Mouse (Mus musculus): ENCODE results near the gene Yif1b. TPM values are rescaled to one million over a fixed set of nuclear protein-coding genes. Genes with fewer than 3 reads are reported as not detected.

The Yif1b gene
- total and polyA plus RNA-seq, 2 experiments from 2014 or later: 121 to 194 TPM

DNA sequence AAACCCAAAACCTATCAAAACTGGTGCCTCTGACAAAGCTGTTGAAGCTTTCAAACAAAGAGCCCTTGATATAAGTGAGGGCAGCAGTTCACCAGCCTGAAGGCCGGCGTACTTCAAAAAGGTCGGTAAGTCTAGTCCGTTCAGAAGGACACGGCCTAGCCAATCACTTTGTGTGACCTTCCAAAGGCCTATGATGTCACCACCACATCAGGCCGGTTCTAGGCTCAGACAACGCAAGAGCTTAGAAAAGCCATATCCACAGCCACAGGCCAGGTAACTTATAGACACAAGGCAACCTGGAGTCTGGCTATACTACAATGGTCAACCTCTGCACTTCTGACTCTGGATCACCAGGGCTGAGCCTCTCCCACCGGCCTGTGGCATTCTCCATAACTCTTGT is 41.8 kb downstream of the Yif1b start:
- no peak for DNase-seq (ENCODE audit: low spot score)
- H3K4me2 ChIP-seq (ENCODE audit: low read depth, low read length): peak overlapping the region; percentile 97; the same call in 1 of the 2 replicates
- H3K4me1 ChIP-seq (ENCODE audit: control insufficient read depth, insufficient read depth): peaks cover 27% of the 10 kb centered on the region
- no peaks in the 10 kb centered on the region for H3K9me3 ChIP-seq (replicated peaks; ENCODE audit: control insufficient read depth, low read length)
- H3K9ac ChIP-seq (replicated peaks; ENCODE audit: low read depth, low read length): no peak overlapping the region; the same call in 1 of the 2 replicates
- peak overlapping the region; percentile 1; the same call in 1 of the 2 replicates for H3K27ac ChIP-seq (ENCODE audit: low read depth)
- WGBS: 30% methylated on average over 8 of the region's 8 CpGs
- no peak for TF ChIP-seq CTCF (IDR thresholded peaks at IDR 0.05; ENCODE audit: low read depth)
- no peak for TF ChIP-seq EP300 (IDR thresholded peaks at IDR 0.05; ENCODE audit: low read depth)
- H3K36me3 ChIP-seq (replicated peaks; ENCODE audit: control insufficient read depth, insufficient read depth, low read length): no peaks in the 10 kb centered on the region
- H3K4me3 ChIP-seq (ENCODE audit: low read depth, low read length): no peak overlapping the region
- H3K27me3 ChIP-seq (ENCODE audit: control insufficient read depth, insufficient read depth, low read length): no peaks in the 10 kb centered on the region; the same call in 1 of the 2 replicates
- 0 out of 2 replicates have a peak, but pooled peaks have one; percentile 22 for ATAC-seq (ENCODE audit: insufficient read depth, low read depth)

DNA sequence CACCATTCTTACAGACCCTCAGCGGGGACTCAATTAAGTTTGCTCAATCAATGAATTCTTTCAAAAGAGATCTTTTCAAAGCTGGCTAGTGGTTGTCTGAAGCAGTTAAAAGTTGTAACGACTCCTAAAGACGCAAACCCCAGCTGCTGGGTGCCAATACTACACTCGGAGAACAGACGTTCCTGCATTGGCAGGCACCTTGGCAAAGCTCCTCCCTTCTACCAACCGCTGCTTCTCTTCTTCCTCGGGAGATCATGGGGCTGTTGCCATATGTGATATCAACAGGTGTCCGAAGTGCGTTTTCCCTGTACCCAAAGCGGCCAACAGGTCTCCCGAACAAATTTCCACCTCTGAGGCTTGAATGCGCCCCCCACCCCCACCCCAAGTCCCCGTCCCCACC is 42.7 kb downstream of the Yif1b start:
- DNase-seq (ENCODE audit: low spot score) (no peak), ATAC-seq (ENCODE audit: insufficient read depth, low read depth) (no peak)
- TF ChIP-seq EP300 (IDR thresholded peaks at IDR 0.05; ENCODE audit: low read depth) (no peak), CTCF (IDR thresholded peaks at IDR 0.05; ENCODE audit: low read depth) (no peak)
- WGBS: 17% methylated on average over 13 of the region's 13 CpGs
- Histone ChIP-seq H3K36me3 (replicated peaks; ENCODE audit: control insufficient read depth, insufficient read depth, low read length) (no peaks in the 10 kb centered on the region), H3K9ac (replicated peaks; ENCODE audit: low read depth, low read length) (peak overlapping the region; percentile 69), H3K4me3 (ENCODE audit: low read depth, low read length) (peak overlapping the region; percentile 66), H3K9me3 (replicated peaks; ENCODE audit: control insufficient read depth, low read length) (no peaks in the 10 kb centered on the region), H3K27me3 (ENCODE audit: control insufficient read depth, insufficient read depth, low read length) (no peaks in the 10 kb centered on the region; the same call in 1 of the 2 replicates), H3K4me2 (ENCODE audit: low read depth, low read length) (peak overlapping the region; percentile 97), H3K4me1 (ENCODE audit: control insufficient read depth, insufficient read depth) (peaks cover 27% of the 10 kb centered on the region), H3K27ac (ENCODE audit: low read depth) (peak overlapping the region; percentile 78; the same call in 1 of the 2 replicates)

DNA sequence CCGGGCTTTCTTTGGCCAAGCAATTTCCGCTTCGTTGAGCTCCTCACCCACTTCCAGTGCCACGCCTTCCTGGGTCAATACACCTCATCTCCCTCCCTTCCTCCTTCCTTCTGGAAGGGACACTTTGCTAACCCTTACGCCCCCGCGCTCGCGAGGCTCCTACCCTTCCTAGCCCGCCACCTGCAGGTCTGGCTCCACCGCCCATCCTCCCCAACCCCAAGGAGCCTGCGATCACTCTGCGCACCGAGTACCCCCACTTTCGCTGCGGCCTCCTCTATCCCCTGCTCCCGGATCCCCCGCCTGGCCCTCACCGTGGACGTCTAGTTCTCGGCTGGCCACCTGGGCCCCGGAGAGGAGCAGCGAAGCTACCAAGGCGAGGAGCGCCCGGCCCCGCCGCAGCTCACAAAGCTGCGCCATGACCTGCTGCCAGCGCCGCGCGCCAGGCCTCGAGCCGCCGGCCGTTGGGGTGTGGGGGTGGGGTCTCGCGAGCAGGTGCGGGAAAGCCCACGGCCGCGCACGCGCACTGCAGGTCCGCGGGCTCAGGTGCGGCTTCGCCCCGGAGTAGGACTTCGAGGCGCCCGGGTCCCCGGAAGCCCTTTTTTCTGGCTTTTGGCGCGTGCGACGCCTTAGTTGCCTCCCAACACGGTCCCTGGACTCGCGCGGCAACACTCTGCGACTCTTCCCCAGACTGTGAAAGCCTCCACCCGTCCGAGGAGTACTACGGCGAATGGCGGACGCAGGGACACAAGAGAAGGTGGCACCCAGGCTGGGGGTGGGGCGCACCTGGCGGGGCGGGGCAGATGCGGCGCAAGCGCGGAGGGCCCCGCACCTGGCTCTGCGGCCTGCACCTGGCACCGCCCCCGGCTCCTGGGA is 43.3 kb downstream of the Yif1b start, which contains the start of gene Spint2:
Spint2 (minus strand) TSS at position 712 of the 873 bp plus-strand sequence.
- Histone ChIP-seq H3K4me1 (ENCODE audit: control insufficient read depth, insufficient read depth) (peaks cover 27% of the 10 kb centered on the region), H3K9ac (replicated peaks; ENCODE audit: low read depth, low read length) (peak within 1 kb of the TSS; percentile 69), H3K27me3 (ENCODE audit: control insufficient read depth, insufficient read depth, low read length) (no peaks in the 10 kb centered on the region; the same call in 1 of the 2 replicates), H3K36me3 (replicated peaks; ENCODE audit: control insufficient read depth, insufficient read depth, low read length) (no peaks in the 10 kb centered on the region), H3K4me2 (ENCODE audit: low read depth, low read length) (peak within 1 kb of the TSS; percentile 97), H3K4me3 (ENCODE audit: low read depth, low read length) (peak within 1 kb of the TSS; percentile 66), H3K27ac (ENCODE audit: low read depth) (peak within 1 kb of the TSS; percentile 78), H3K9me3 (replicated peaks; ENCODE audit: control insufficient read depth, low read length) (no peaks in the 10 kb centered on the region)
- TF ChIP-seq EP300 (IDR thresholded peaks at IDR 0.05; ENCODE audit: low read depth) (no peak), CTCF (IDR thresholded peaks at IDR 0.05; ENCODE audit: low read depth) (peak; percentile 28)
- peak; percentile 28 for DNase-seq (ENCODE audit: low spot score)
- WGBS: under 1% methylated on average over 80 of the region's 80 CpGs
- peak; percentile 70 for ATAC-seq (ENCODE audit: insufficient read depth, low read depth)

DNA sequence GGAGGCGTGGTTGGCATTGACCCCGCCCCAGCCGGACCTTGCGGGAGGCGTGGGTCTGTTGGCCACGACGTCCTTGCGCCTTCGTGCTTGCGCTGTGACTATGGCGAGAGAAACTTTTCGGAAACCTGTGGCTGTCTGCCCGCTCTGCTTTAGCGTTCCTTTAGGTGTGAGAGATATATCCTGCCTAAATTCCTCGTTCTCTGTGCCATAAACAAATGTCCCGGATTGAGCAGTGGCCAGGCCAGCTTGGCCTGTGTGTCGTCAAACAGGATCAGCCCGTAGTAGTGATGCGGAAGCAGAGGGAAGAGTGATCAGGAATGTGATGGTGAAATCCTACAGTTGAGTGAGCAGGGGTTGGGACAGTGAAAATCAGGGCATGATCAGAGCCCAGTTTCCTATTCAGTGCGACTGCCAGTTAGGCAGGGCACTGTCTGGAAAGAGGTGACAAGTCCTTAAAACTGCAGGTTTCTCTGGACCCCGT is 44.0 kb downstream of the Yif1b start:
- TF ChIP-seq EP300 (IDR thresholded peaks at IDR 0.05; ENCODE audit: low read depth) (no peak), CTCF (IDR thresholded peaks at IDR 0.05; ENCODE audit: low read depth) (no peak)
- Histone ChIP-seq H3K27me3 (ENCODE audit: control insufficient read depth, insufficient read depth, low read length) (no peaks in the 10 kb centered on the region; the same call in 1 of the 2 replicates), H3K9me3 (replicated peaks; ENCODE audit: control insufficient read depth, low read length) (no peaks in the 10 kb centered on the region), H3K9ac (replicated peaks; ENCODE audit: low read depth, low read length) (peak overlapping the region; percentile 69), H3K36me3 (replicated peaks; ENCODE audit: control insufficient read depth, insufficient read depth, low read length) (no peaks in the 10 kb centered on the region), H3K4me1 (ENCODE audit: control insufficient read depth, insufficient read depth) (peaks cover 20% of the 10 kb centered on the region), H3K4me3 (ENCODE audit: low read depth, low read length) (peak overlapping the region; percentile 66), H3K4me2 (ENCODE audit: low read depth, low read length) (peak overlapping the region; percentile 97), H3K27ac (ENCODE audit: low read depth) (no peak overlapping the region)
- peak; percentile 9; the same call in 1 of the 2 replicates for ATAC-seq (ENCODE audit: insufficient read depth, low read depth)
- DNase-seq (ENCODE audit: low spot score): no peak
- 12% methylated on average over 21 of the region's 21 CpGs for WGBS

DNA sequence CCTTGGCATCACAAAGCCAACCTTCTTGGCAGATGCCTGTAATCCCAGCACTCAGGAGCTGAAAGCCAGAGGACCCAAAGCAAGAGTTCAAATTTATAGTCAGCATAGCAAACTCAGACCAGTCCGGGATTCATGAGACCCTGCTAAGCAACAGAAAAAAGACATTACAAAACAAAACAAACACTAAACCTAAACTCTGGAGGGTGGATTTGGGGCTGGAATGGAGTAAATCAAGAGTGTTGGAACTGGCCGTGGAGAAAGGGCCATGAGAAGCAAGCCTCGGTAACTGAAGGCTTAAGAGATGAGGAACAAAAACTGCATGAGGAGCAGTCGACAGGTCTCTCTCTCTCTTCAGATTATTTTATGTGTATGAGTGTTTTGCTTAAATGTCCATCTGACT is 45.7 kb downstream of the Yif1b start:
- Histone ChIP-seq H3K9ac (replicated peaks; ENCODE audit: low read depth, low read length) (no peak overlapping the region), H3K27ac (ENCODE audit: low read depth) (no peak overlapping the region), H3K36me3 (replicated peaks; ENCODE audit: control insufficient read depth, insufficient read depth, low read length) (no peaks in the 10 kb centered on the region), H3K4me2 (ENCODE audit: low read depth, low read length) (no peak overlapping the region), H3K9me3 (replicated peaks; ENCODE audit: control insufficient read depth, low read length) (no peaks in the 10 kb centered on the region), H3K27me3 (ENCODE audit: control insufficient read depth, insufficient read depth, low read length) (no peaks in the 10 kb centered on the region; the same call in 1 of the 2 replicates), H3K4me3 (ENCODE audit: low read depth, low read length) (no peak overlapping the region), H3K4me1 (ENCODE audit: control insufficient read depth, insufficient read depth) (peaks cover 22% of the 10 kb centered on the region)
- WGBS: 74% methylated on average over 4 of the region's 4 CpGs
- ATAC-seq (ENCODE audit: insufficient read depth, low read depth) (no peak), DNase-seq (ENCODE audit: low spot score) (no peak)
- no peak for TF ChIP-seq CTCF (IDR thresholded peaks at IDR 0.05; ENCODE audit: low read depth)
- TF ChIP-seq EP300 (IDR thresholded peaks at IDR 0.05; ENCODE audit: low read depth): no peak

Measured in heart, postnatal 0 days (tissue).